Mouse (Mus musculus) embryo, embryonic 10.5 days (tissue): ENCODE data around the gene Nt5c1b.

ENCODE experiments used
- DNase-seq: peaks from one replicate; pipeline ENCODE4 v3.0.0-alpha.2; 2015; ENCODE audit warnings: low spot score

The Nt5c1b gene

GRCm38 (mm10) chr12:10369673-10370072 lies at the start of gene Nt5c1b:
Gene Nt5c1b (plus strand): TSS chr12:10369973.
- no peak for DNase-seq

GRCm38 (mm10) chr12:10327651-10328050 lies 42.1 kb upstream of the Nt5c1b start:
- no peak for DNase-seq

DNA sequence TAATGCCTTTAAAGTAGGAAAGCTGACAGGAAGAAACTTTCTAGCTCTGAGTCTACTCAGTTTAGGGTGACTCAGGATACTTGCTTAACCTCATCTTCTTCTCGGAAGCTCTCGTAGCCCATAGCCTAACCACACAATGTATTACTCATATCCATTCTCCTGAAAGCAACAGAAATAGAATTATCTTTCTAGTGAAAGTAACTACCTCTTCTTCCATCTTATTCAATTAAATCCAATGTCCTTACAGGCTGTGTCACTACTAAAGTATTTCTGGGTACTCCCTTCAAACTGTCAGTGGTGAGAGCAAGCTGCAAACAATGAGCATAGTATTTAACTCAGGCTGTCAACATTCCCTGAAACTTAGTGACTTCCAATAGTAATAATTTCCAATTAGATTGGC lies 40.3 kb upstream of the Nt5c1b start:
- DNase-seq, result no peak

DNA sequence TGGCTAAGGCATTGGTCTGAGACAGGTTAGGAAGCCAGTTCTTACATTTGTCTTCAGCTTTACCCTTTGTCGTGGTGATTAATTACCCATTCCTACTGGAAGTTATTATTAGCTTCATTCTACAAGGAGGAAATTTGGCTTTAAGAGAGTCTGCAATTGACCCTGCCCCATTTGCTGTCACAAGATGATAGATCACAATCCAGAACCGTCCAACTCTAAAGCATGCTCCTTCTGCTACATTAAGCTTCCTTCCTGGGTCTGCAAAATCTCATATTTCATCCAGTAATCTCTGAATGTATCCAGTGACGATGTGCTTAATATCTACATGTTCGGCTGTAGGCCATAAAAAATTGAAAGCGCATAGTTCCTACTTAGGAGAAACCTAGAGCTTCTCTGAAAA lies 29.2 kb upstream of the Nt5c1b start:
- no peak for DNase-seq

- DNase-seq, result no peak
These were observed 19.1 kb upstream of the Nt5c1b start for GRCm38 (mm10) chr12:10350706-10351105.

- DNase-seq, result peak; percentile 38
These were observed 12.0 kb upstream of the Nt5c1b start for GRCm38 (mm10) chr12:10357756-10358155.

- DNase-seq, result peak; percentile 96
These were observed 21.1 kb downstream of the Nt5c1b start, which contains the start of gene Rdh14 for GRCm38 (mm10) chr12:10390671-10391441. Gene Rdh14 (plus strand): TSS chr12:10390772.

DNA sequence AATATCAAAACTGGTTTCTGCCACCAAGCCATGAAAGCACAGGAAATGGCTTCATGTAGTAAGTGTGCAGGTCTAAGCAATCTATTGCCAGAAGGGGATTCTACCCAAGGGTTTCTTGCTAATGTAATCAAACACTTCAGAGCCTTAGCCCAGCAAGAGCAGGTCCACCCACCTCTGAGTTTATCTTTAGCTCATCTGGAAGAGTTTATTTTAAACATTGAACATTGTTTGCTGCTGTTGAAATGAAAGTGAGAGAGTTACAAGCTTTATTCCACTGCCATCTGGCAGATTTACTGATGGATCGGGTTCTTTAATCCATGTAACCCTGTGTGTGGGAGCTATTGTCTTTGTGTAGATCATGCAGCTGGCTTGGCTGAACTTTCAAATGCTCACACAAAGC lies 31.0 kb downstream of the Nt5c1b start:
- DNase-seq, result peak; percentile 9

DNA sequence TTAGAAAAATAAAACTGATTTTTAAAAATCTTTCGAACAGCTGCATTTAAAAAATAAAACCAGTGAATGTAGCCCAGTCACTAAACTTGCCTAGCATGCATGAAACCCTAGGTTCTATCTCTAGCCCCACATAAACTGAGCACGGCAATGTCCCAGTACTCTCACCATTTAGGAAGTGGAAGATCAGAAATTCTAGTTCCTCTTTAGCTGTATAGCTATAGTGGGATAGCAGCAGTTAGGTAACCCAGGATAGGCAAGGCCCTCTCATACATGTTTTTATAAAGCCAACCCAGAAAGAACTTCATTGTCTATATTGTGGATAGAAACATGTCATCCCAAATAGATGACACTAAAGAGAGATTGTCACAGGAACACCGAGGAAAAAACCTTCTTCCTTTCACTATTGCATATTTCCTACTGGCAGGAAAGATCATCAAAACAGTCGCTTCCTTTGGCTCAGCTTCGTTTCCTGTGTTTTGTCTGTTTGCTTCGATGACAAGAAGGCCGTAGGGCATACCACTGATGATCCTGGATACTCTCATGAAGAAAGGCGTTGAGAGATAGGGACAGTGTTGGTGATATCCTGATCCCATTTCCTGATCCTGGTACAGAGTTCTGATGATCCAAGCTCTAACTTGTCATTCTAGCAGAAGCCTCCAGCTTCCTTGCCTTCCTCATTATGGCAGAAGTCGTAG lies 32.8 kb downstream of the Nt5c1b start:
- no peak for DNase-seq

DNA sequence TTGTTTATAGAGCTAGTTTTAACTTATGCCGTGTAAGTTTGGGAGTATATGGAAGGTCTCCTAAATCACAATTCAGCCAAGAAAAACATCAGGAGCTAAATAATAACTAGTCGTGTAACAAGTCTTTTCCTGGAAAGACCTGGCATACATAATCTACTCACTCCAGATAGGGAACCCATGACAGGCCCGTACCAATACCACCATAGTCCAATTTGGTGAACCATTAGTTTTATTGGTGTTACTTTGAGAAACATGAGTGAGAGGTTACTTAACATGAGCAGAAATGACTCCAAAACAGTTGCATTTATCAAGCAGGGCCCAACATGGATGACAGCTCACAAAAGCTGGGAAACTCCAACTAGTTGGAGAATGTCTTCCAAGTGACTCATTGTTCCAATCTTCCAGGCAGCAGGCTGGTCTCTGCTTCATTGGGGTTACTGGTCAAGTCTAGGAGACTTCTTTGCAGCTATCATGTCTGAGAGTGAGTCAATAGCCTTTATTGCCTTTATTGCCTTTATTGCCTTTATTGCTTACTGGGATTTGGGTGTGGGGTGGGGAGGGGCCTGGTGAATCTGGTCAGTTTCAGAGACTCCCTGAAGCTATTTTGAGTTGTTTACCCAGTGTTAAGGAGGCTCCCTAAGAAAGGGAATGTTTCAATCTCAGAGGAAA lies 40.9 kb downstream of the Nt5c1b start:
- no peak for DNase-seq

- no peak for DNase-seq
These were observed 41.7 kb downstream of the Nt5c1b start for GRCm38 (mm10) chr12:10411453-10411852.

- peak; percentile 33 for DNase-seq
These were observed 52.6 kb downstream of the Nt5c1b start for GRCm38 (mm10) chr12:10422347-10422746.

GRCm38 (mm10) chr12:10425982-10426863 lies 56.5 kb downstream of the Nt5c1b start:
- DNase-seq, result peak; percentile 48

DNA sequence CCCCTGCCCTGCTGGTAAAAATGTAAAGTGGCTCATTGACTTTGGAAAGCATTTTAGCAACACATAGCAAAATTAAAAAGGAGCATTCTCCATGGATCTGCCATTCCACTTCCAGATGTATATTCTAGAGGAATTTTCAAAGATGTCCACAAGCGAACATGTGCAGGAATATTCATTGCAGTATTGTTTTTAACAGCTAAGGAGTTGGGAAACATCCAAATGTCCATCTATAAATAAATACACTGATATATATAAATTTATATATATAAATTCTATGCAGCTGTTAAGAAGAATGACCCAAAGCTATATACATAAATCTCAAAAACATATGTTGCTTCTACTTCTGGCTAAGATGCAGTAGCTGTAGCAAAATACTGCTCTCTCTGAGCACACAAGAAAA lies 61.2 kb downstream of the Nt5c1b start:
- no peak for DNase-seq

- DNase-seq, result peak; percentile 87
These were observed 68.6 kb downstream of the Nt5c1b start for GRCm38 (mm10) chr12:10438054-10439001.
